14 mouse cellular contexts compared by ENCODE assay signal in genomic region chr4:116421170-116421569, GRCm38 (mm10).
"Had no signal": no experiment of that assay in that cellular context is flagged by ENCODE, and none has a peak within 500 bp of the region (broad histone marks: within the 10 kb centered on the region; RNA-seq: fewer than 3 reads in every experiment).

No protein-coding gene starts in this region.

- H3K9me3 ChIP-seq: limb, embryonic 12.5 days; liver, embryonic 13.5 days; lung, embryonic 15.5 days; midbrain, embryonic 12.5 days; neural tube, embryonic 13.5 days had no signal

- H3K4me1 ChIP-seq: limb, embryonic 12.5 days; liver, embryonic 13.5 days; lung, embryonic 15.5 days; midbrain, embryonic 12.5 days; neural tube, embryonic 13.5 days had no signal

- H3K9ac ChIP-seq: limb, embryonic 12.5 days; liver, embryonic 13.5 days; liver, postnatal 0 days; lung, embryonic 15.5 days; midbrain, embryonic 12.5 days; neural tube, embryonic 13.5 days had no signal

- H3K27me3 ChIP-seq: limb, embryonic 12.5 days; liver, embryonic 13.5 days; lung, embryonic 15.5 days; midbrain, embryonic 12.5 days; neural tube, embryonic 13.5 days had no signal

- H3K27ac ChIP-seq: limb, embryonic 12.5 days; liver, embryonic 13.5 days; lung, embryonic 15.5 days; midbrain, embryonic 12.5 days; neural tube, embryonic 13.5 days had no signal

- DNase-seq: kidney, postnatal 25 days; liver; liver, embryonic 13.5 days; liver, postnatal 0 days; lung, postnatal 14 days; retina, postnatal 1 day; right cerebral cortex, postnatal 4 days; spleen, adult 18-20 months; thymus, postnatal 36 days had no signal

- ATAC-seq: liver, postnatal 0 days; midbrain, embryonic 16.5 days had no signal

- H3K4me3 ChIP-seq: limb, embryonic 12.5 days; liver, embryonic 13.5 days; lung, embryonic 15.5 days; midbrain, embryonic 12.5 days; neural tube, embryonic 13.5 days had no signal

- H3K4me2 ChIP-seq: limb, embryonic 12.5 days; liver, embryonic 13.5 days; lung, embryonic 15.5 days; midbrain, embryonic 12.5 days; neural tube, embryonic 13.5 days had no signal
